Mouse (Mus musculus): Measurements from ENCODE around the gene Car10.
"Not testable (repeated sequence)": the region's sequence is repeated elsewhere in the genome, so short reads cannot be mapped to it uniquely, and the experiment has no call there.

The Car10 gene

DNA sequence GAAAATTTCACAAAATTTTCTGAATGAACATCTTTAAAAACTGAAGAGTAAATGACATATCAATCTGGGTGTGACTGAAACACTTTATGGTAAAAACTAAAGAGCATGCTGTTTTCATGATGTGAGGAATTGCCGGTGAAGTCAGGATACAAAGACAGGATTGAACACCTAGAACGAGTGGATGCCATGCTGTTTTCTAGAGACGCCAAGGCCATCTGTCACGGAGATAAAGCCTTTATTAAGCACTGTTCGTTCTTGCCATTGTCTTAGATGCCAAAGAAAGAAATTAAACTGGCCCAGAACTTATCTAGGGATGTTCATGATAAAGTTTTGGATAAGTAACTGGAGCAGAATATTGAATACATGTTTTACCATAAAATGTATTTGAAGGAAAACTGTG lies 153.9 kb downstream of the Car10 start:
- DNase-seq (ENCODE audit: low read depth, low spot score): no peak
- Histone ChIP-seq H3K36me3 (ENCODE audit: control insufficient read depth, insufficient read depth, low read length, poor library complexity, severe bottlenecking) (no peaks in the 10 kb centered on the region), H3K27me3 (ENCODE audit: control insufficient read depth, insufficient read depth, low read length, poor library complexity, severe bottlenecking) (no peaks in the 10 kb centered on the region)

DNA sequence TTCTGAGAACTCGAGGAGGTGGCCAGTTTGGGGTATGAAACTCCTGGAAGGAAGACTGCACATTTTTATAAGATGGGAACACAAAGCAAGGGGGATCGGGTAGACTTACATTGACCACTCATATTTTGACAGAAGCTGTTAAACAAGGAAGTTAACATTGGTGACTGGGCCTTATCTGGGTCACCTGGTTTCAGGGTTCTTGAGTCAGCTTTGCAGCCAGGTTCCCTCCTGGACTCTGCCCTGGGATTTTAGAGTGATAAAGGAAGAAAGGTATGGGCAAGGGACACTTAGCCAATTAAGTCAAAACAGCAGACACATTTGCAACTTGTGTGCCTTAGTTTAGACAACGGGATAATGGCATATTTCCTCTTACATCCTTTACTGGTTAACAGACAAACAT lies 166.2 kb downstream of the Car10 start:
- no peaks in the 10 kb centered on the region for H3K36me3 ChIP-seq (ENCODE audit: control insufficient read depth, insufficient read depth, low read length, poor library complexity, severe bottlenecking)
- no peak for DNase-seq (ENCODE audit: low read depth, low spot score)

GRCm38 (mm10) chr11:93272016-93272415 lies 174.2 kb downstream of the Car10 start:
- no peak for DNase-seq (ENCODE audit: low read depth, low spot score)
- Histone ChIP-seq H3K36me3 (ENCODE audit: control insufficient read depth, insufficient read depth, low read length, poor library complexity, severe bottlenecking) (no peaks in the 10 kb centered on the region), H3K27me3 (ENCODE audit: control insufficient read depth, insufficient read depth, low read length, poor library complexity, severe bottlenecking) (no peaks in the 10 kb centered on the region)

More for the DNA sequence above, 166.2 kb downstream of the Car10 start:
- H3K27me3 ChIP-seq (ENCODE audit: control insufficient read depth, insufficient read depth, low read length, poor library complexity, severe bottlenecking): no peaks in the 10 kb centered on the region

- DNase-seq (ENCODE audit: low read depth, low spot score): no peak
- Histone ChIP-seq H3K27me3 (ENCODE audit: control insufficient read depth, insufficient read depth, low read length, poor library complexity, severe bottlenecking) (no peaks in the 10 kb centered on the region), H3K36me3 (ENCODE audit: control insufficient read depth, insufficient read depth, low read length, poor library complexity, severe bottlenecking) (no peaks in the 10 kb centered on the region)
Measured at GRCm38 (mm10) chr11:93273906-93274305, 176.1 kb downstream of the Car10 start.

DNA sequence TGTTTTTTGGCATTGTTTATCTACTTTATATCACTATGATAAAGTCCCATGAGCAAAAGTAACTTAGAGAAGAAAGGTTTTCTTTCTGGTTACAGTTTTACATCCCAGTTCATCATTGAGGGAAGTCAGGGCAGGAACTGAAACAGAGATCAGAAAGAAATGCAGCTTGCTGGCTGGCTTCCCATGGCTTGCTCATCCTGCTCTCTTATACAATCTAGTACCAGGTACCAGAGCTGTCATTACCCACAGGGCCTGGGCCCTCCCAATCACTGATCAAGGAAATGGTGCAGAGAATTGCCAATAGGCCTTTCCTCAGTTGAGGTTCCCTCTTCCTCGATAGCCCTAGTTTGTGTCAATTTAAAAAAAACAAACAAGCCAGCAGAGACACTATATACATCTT lies 195.8 kb downstream of the Car10 start:
- no peaks in the 10 kb centered on the region for H3K36me3 ChIP-seq (ENCODE audit: control insufficient read depth, insufficient read depth, low read length, poor library complexity, severe bottlenecking)
- H3K27me3 ChIP-seq (ENCODE audit: control insufficient read depth, insufficient read depth, low read length, poor library complexity, severe bottlenecking): no peaks in the 10 kb centered on the region
- no peak for DNase-seq (ENCODE audit: low read depth, low spot score)

GRCm38 (mm10) chr11:93309981-93310380 lies 212.2 kb downstream of the Car10 start:
- Histone ChIP-seq H3K27me3 (ENCODE audit: control insufficient read depth, insufficient read depth, low read length, poor library complexity, severe bottlenecking) (no peaks in the 10 kb centered on the region), H3K36me3 (ENCODE audit: control insufficient read depth, insufficient read depth, low read length, poor library complexity, severe bottlenecking) (no peaks in the 10 kb centered on the region)
- no peak for DNase-seq (ENCODE audit: low read depth, low spot score)

DNA sequence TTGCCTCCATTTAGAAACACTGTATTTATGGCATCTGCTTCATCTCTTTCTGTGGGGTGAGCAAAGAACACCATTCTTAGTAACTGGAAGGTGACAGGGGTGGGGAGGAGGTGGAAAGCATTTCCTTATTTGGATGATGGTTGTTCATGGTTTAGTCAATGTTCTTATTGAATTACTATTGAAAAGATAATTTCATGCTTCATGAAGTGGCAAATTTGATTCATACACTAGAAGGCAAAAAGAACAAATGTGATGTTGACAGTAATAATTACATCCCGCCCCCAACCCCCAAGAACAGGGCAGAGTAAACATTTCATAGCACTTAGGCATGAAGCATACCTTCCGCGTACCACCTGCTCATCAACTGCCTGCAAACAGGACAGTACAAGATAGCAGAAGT lies 239.9 kb downstream of the Car10 start:
- DNase-seq (ENCODE audit: low read depth, low spot score): no peak
- H3K36me3 ChIP-seq (ENCODE audit: control insufficient read depth, insufficient read depth, low read length, poor library complexity, severe bottlenecking): no peaks in the 10 kb centered on the region

DNA sequence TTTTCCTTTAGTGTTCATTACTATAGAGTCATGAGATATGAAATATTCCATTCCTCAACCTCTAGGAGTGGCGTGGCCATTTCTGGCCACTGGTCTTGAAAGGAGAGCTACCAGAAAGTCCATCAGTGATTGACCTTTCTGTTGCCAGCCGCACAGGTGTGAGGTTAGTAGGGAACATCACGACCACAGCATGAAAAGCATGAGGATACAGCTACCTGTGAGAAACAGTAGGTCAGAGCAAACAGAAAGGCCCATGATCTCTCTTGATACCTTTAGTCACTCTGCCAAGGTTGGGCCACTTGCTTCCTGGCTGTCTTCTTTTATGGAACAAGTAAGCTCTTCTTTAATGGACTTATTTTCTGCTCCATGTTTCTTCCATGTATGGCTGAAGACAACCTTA lies 246.1 kb downstream of the Car10 start:
- no peaks in the 10 kb centered on the region for H3K36me3 ChIP-seq (ENCODE audit: control insufficient read depth, insufficient read depth, low read length, poor library complexity, severe bottlenecking)
- DNase-seq (ENCODE audit: low read depth, low spot score): no peak
- H3K27me3 ChIP-seq (ENCODE audit: control insufficient read depth, insufficient read depth, low read length, poor library complexity, severe bottlenecking): no peaks in the 10 kb centered on the region

More for the DNA sequence above, 239.9 kb downstream of the Car10 start:
- no peaks in the 10 kb centered on the region for H3K27me3 ChIP-seq (ENCODE audit: control insufficient read depth, insufficient read depth, low read length, poor library complexity, severe bottlenecking)

GRCm38 (mm10) chr11:93344869-93345268 lies 247.0 kb downstream of the Car10 start:
- no peak for DNase-seq (ENCODE audit: low read depth, low spot score)
- Histone ChIP-seq H3K36me3 (ENCODE audit: control insufficient read depth, insufficient read depth, low read length, poor library complexity, severe bottlenecking) (no peaks in the 10 kb centered on the region), H3K27me3 (ENCODE audit: control insufficient read depth, insufficient read depth, low read length, poor library complexity, severe bottlenecking) (no peaks in the 10 kb centered on the region)

DNA sequence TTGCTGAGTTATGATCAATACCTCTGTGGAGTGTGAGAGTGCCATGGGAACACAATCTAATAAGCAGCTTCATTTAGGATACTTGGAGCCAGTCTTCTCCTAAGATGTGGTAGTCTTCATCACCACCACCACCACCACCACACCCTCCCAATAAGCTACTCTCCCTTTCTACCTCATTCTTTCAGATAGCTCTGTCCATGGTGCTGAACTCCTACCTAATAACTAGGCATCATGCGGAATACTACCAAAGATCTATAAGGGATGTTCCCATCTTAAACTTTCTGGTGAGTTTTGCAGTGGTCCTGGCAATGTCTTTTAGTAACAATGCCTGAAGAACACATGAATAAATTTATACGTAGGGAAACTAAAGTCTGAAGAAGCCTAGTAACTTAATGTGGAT lies 263.7 kb downstream of the Car10 start:
- no peak for DNase-seq (ENCODE audit: low read depth, low spot score)
- Histone ChIP-seq H3K36me3 (ENCODE audit: control insufficient read depth, insufficient read depth, low read length, poor library complexity, severe bottlenecking) (no peaks in the 10 kb centered on the region), H3K27me3 (ENCODE audit: control insufficient read depth, insufficient read depth, low read length, poor library complexity, severe bottlenecking) (no peaks in the 10 kb centered on the region)

DNA sequence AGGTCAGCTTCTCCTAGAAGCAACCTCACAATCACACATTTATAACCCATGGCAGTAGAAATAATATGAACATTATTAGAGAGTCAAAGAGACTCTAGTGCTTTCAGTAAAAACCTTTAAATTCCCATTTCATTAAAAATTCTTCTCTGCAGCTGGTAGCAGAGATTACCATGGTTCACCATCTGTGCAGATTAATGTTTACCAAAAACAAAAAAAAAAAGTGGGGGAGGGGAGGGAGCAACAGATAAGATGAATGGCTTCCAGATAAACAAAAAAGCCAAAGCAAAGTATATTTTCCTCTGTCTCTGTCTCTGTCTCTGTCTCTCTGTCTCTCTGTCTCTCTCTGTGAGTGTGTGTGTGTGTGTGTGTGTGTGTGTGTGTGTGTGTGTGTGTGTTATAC lies 266.3 kb downstream of the Car10 start:
- H3K36me3 ChIP-seq (ENCODE audit: control insufficient read depth, insufficient read depth, low read length, poor library complexity, severe bottlenecking): no peaks in the 10 kb centered on the region
- DNase-seq (ENCODE audit: low read depth, low spot score): no peak
- H3K27me3 ChIP-seq (ENCODE audit: control insufficient read depth, insufficient read depth, low read length, poor library complexity, severe bottlenecking): no peaks in the 10 kb centered on the region

DNA sequence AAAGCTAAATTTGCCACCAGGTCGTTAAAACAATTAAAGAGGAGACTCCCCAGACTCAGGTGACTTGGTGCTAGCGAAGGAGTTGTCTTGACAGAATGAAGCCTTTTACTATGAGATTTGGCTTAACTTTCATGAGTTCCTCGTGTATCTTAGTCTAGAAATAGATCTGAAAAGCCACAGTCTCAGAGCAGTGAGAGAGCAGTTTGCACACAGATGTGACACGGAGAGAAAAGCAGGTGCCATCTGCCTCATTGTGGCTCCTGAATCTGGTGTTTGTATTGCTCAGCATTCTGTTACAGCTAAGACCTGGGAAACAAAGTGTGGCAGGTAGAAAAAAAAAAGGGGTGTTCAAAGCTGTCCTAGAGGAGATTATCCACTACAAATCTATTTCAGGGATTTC lies 269.4 kb downstream of the Car10 start:
- no peaks in the 10 kb centered on the region for H3K27me3 ChIP-seq (ENCODE audit: control insufficient read depth, insufficient read depth, low read length, poor library complexity, severe bottlenecking)
- H3K36me3 ChIP-seq (ENCODE audit: control insufficient read depth, insufficient read depth, low read length, poor library complexity, severe bottlenecking): no peaks in the 10 kb centered on the region
- no peak for DNase-seq (ENCODE audit: low read depth, low spot score)

DNA sequence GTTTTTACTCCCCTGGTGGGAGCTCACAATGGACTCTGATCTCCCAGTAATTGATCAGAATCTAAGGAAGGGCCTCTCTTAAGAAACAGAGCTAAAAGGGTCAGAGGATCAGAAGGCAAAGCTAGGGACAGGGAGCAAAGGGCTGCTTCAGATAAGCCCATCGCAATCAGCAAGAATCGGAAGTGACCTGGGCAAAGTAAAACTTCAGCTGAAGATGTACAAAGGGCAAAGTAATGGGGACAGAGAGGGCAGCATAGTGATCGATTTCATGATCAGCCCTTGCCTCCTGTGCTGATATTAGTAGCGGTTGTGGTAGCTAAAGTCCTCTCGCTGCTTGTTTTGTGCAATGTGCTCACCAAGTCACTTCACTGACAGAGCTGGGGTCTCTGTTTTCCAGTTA lies 269.9 kb downstream of the Car10 start:
- Histone ChIP-seq H3K27me3 (ENCODE audit: control insufficient read depth, insufficient read depth, low read length, poor library complexity, severe bottlenecking) (no peaks in the 10 kb centered on the region), H3K36me3 (ENCODE audit: control insufficient read depth, insufficient read depth, low read length, poor library complexity, severe bottlenecking) (no peaks in the 10 kb centered on the region)
- DNase-seq (ENCODE audit: low read depth, low spot score): no peak

- Histone ChIP-seq H3K27me3 (ENCODE audit: control insufficient read depth, insufficient read depth, low read length, poor library complexity, severe bottlenecking) (no peaks in the 10 kb centered on the region), H3K36me3 (ENCODE audit: control insufficient read depth, insufficient read depth, low read length, poor library complexity, severe bottlenecking) (no peaks in the 10 kb centered on the region)
- no peak for DNase-seq (ENCODE audit: low read depth, low spot score)
Measured at GRCm38 (mm10) chr11:93373697-93374354, 276.0 kb downstream of the Car10 start.

DNA sequence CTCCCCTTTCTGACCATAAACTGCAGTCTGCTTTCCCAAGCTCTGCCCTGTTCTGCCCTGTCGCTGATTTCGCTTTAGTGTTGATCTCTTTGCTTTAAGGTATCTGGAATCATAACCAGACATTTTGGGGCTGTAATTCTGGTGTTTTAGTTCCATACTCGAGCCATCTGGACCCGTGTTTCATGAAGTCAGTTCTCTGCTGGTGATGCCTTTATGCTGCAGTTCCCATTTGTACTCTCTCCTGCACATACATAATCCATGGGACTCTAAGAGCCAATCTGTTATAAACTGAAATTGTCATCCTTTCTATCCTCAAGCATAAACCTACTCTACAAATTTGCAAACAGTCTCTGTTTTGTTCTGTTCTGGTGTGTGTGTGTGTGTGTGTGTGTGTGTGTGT lies 293.3 kb downstream of the Car10 start:
- H3K27me3 ChIP-seq (ENCODE audit: control insufficient read depth, insufficient read depth, low read length, poor library complexity, severe bottlenecking): no peaks in the 10 kb centered on the region
- no peaks in the 10 kb centered on the region for H3K36me3 ChIP-seq (ENCODE audit: control insufficient read depth, insufficient read depth, low read length, poor library complexity, severe bottlenecking)
- DNase-seq (ENCODE audit: low read depth, low spot score): no peak

DNA sequence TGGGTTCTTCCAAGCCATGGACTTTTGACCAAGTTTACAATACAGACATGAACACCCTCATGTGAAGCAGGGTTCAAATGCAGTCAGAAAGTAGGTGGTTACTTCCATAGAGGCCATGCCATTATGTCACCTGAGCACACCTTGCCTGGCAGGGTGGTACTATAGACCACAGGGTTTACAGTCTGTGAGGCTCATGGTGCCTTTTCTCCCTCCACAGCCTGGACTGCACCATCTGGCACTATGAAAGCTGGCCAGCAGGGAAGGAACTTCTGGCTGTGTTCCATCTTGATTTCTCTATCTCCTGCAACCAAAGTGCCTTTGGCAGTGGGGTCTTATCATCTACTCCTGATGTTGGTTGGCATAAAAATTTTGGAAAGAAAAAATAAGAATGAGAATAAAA lies 295.5 kb downstream of the Car10 start:
- DNase-seq (ENCODE audit: low read depth, low spot score); H3K36me3 ChIP-seq (ENCODE audit: control insufficient read depth, insufficient read depth, low read length, poor library complexity, severe bottlenecking); H3K27me3 ChIP-seq (ENCODE audit: control insufficient read depth, insufficient read depth, low read length, poor library complexity, severe bottlenecking): not testable (repeated sequence)

All from splenic B cell, adult 2 months (primary cell).